21 mouse cellular contexts compared by ENCODE assay signal in genomic region chrX:66605490-66605889, GRCm38 (mm10). TPM values are rescaled to one million over a fixed set of nuclear protein-coding genes. Genes with fewer than 3 reads are reported as not detected.
DNase-seq lines count a peak whose midpoint lies in the region; ATAC-seq lines count a peak whose summit lies in the region.
"Had no signal": no experiment of that assay in that cellular context is flagged by ENCODE, and none has a peak within 500 bp of the region (broad histone marks: within the 10 kb centered on the region; RNA-seq: fewer than 3 reads in every experiment).

No protein-coding gene starts in this region.

- peak; percentile 26; the same call in 1 of the 2 replicates for ATAC-seq in forebrain, embryonic 16.5 days
- no peak for ATAC-seq in forebrain, embryonic 12.5 days (ENCODE audit: low FRiP score)
- ATAC-seq in frontal cortex, adult (ENCODE audit: low TSS enrichment), result peak; percentile 59; the same call in 1 of the 2 replicates
- ATAC-seq: activated CD4-positive, CD25-positive, alpha-beta regulatory T cell, adult 4 months; CD4-positive, CD25-positive, alpha-beta regulatory T cell, adult 4 months; forebrain, embryonic 15.5 days; Patski had no signal

- no peaks in the 10 kb centered on the region for H3K27me3 ChIP-seq in forebrain, embryonic 16.5 days (replicated peaks; ENCODE audit: control insufficient read depth, insufficient read depth, low read length)
- H3K27me3 ChIP-seq in forebrain, embryonic 12.5 days, result no peaks in the 10 kb centered on the region
- H3K27me3 ChIP-seq: CH12.LX; embryonic facial prominence, embryonic 12.5 days; forebrain, embryonic 15.5 days had no signal

- DNase-seq in frontal cortex, postnatal 14 days (ENCODE audit: low spot score in 2 of 2), result no peak
- peak; percentile 13 for DNase-seq in brain, adult 2 months (ENCODE audit: low read depth, low spot score)
- peak; percentile 6 for DNase-seq in brain, embryonic 18.5 days (ENCODE audit: low read depth, low spot score)
- DNase-seq in retina, postnatal 1 day, result no peak
- DNase-seq: adrenal gland, adult 2 months; adrenal gland, postnatal 10 days; adrenal gland, postnatal 25 days; B cell, adult 2 months; cerebellum, adult 11-12 months; cerebellum, adult 9-10 months had no signal

- H3K27ac ChIP-seq in forebrain, embryonic 16.5 days (ENCODE audit: low read length), result no peak overlapping the region
- H3K27ac ChIP-seq in forebrain, embryonic 12.5 days, result no peak overlapping the region
- H3K27ac ChIP-seq: embryonic facial prominence, embryonic 10.5 days; embryonic facial prominence, embryonic 12.5 days; forebrain, embryonic 15.5 days had no signal

- no peaks in the 10 kb centered on the region for H3K4me1 ChIP-seq in forebrain, embryonic 16.5 days (replicated peaks; ENCODE audit: control insufficient read depth, insufficient read depth, low read length)
- H3K4me1 ChIP-seq in forebrain, embryonic 12.5 days, result no peaks in the 10 kb centered on the region
- H3K4me1 ChIP-seq: embryonic facial prominence, embryonic 10.5 days; embryonic facial prominence, embryonic 12.5 days; forebrain, embryonic 15.5 days had no signal

- H3K4me3 ChIP-seq in forebrain, embryonic 16.5 days (replicated peaks; ENCODE audit: low read length), result no peak overlapping the region
- no peak overlapping the region for H3K4me3 ChIP-seq in forebrain, embryonic 12.5 days (replicated peaks)
- H3K4me3 ChIP-seq: embryonic facial prominence, embryonic 10.5 days; embryonic facial prominence, embryonic 12.5 days; forebrain, embryonic 15.5 days had no signal

- no peak overlapping the region for H3K4me2 ChIP-seq in forebrain, embryonic 16.5 days (ENCODE audit: low read length)
- H3K4me2 ChIP-seq in forebrain, embryonic 12.5 days, result no peak overlapping the region
- H3K4me2 ChIP-seq: embryonic facial prominence, embryonic 12.5 days; forebrain, embryonic 15.5 days had no signal

- no peaks in the 10 kb centered on the region for H3K9me3 ChIP-seq in forebrain, embryonic 16.5 days (ENCODE audit: control insufficient read depth, low read length)
- H3K9me3 ChIP-seq in forebrain, embryonic 12.5 days, result no peaks in the 10 kb centered on the region
- H3K9me3 ChIP-seq: embryonic facial prominence, embryonic 10.5 days; embryonic facial prominence, embryonic 12.5 days; forebrain, embryonic 15.5 days; G1E had no signal

- WGBS in forebrain, embryonic 16.5 days, result 71% methylated on average over 3 of the region's 3 CpGs
- WGBS in forebrain, embryonic 12.5 days, result 82% methylated on average over 3 of the region's 3 CpGs

- H3K9ac ChIP-seq in forebrain, embryonic 16.5 days (replicated peaks; ENCODE audit: low read depth, low read length), result no peak overlapping the region
- no peak overlapping the region for H3K9ac ChIP-seq in forebrain, embryonic 12.5 days
- H3K9ac ChIP-seq: embryonic facial prominence, embryonic 12.5 days; forebrain, embryonic 15.5 days had no signal

- H3K36me3 ChIP-seq in forebrain, embryonic 16.5 days (ENCODE audit: control insufficient read depth, insufficient read depth), result no peaks in the 10 kb centered on the region
- no peaks in the 10 kb centered on the region for H3K36me3 ChIP-seq in forebrain, embryonic 12.5 days (replicated peaks)
- H3K36me3 ChIP-seq: embryonic facial prominence, embryonic 10.5 days; embryonic facial prominence, embryonic 12.5 days; forebrain, embryonic 15.5 days; G1E had no signal

RNA-seq across cellular contexts. Expression of gene Slitrk2, which starts 43.6 kb away (rescaled TPM):
- polyA plus RNA-seq in forebrain, embryonic 16.5 days (2015; fragmentation: Nextera tagmentation; extraction: Ambion mirVana), result 13.3 and 18.9 TPM in 2 replicates
- 5.6 and 6.5 TPM in 2 replicates for polyA plus RNA-seq in forebrain, embryonic 12.5 days (2016; fragmentation: Nextera tagmentation; extraction: Ambion mirVana)
- polyA plus RNA-seq: activated CD4-positive, CD25-positive, alpha-beta regulatory T cell, adult 4 months; CD4-positive, CD25-positive, alpha-beta regulatory T cell, adult 4 months had no signal

Comparison
In these comparisons a context has a peak if more than half of its experiments do, and no peak if none do; other contexts are left out.
1. DNase-seq: peak in brain, adult 2 months (single experiment) and brain, embryonic 18.5 days (single experiment); none in frontal cortex, postnatal 14 days (0 of 2) and retina, postnatal 1 day (single experiment).